Mouse (Mus musculus) kidney, postnatal 25 days (tissue): ENCODE measurements around the gene Hsbp1.

Source experiments
- DNase-seq, 2 experiments: peaks; one replicate each; pipeline ENCODE4 v3.0.0; 2021; ENCODE audit warnings: mixed read lengths in 2 of 2

Gene Hsbp1

GRCm38 (mm10) chr8:119386988-119387387 lies 42.7 kb downstream of the Hsbp1 start:
- DNase-seq: no peak

- no peak for DNase-seq
Observed at GRCm38 (mm10) chr8:119394097-119394496, 49.8 kb downstream of the Hsbp1 start.

- DNase-seq: peak; percentile 96 to 98
Observed at GRCm38 (mm10) chr8:119394524-119395026, 50.3 kb downstream of the Hsbp1 start, which contains the start of gene Mlycd. Gene Mlycd, plus strand, starts transcription at chr8:119394878.

- no peak for DNase-seq
Observed at GRCm38 (mm10) chr8:119395072-119395950, 51.0 kb downstream of the Hsbp1 start.
